In genomic region chr8:93021738-93022137, GRCm38 (mm10) we compare ENCODE assay signal across 17 mouse cellular contexts. TPM values are rescaled to one million over a fixed set of nuclear protein-coding genes. Genes with fewer than 3 reads are reported as not detected.
"Had no signal": no experiment of that assay in that cellular context is flagged by ENCODE, and none has a peak within 500 bp of the region (broad histone marks: within the 10 kb centered on the region; RNA-seq: fewer than 3 reads in every experiment).

No protein-coding gene starts in this region.

- H3K9ac ChIP-seq: liver, embryonic 12.5 days; midbrain, embryonic 15.5 days; stomach, embryonic 15.5 days had no signal

- DNase-seq: kidney, adult 18-20 months; kidney, postnatal 10 days; kidney, postnatal 4 days; right cerebral cortex, postnatal 14 days; thymus, postnatal 36 days had no signal

- H3K4me1 ChIP-seq: limb, embryonic 10.5 days; liver, embryonic 12.5 days; midbrain, embryonic 15.5 days; stomach, embryonic 15.5 days had no signal

- ATAC-seq: liver, embryonic 12.5 days; midbrain, embryonic 15.5 days had no signal

- H3K27ac ChIP-seq: left cerebral cortex, adult 2 months; limb, embryonic 10.5 days; liver, embryonic 12.5 days; midbrain, embryonic 15.5 days; stomach, embryonic 15.5 days had no signal

- H3K36me3 ChIP-seq: limb, embryonic 10.5 days; liver, embryonic 12.5 days; midbrain, embryonic 15.5 days; stomach, embryonic 15.5 days had no signal

- H3K4me2 ChIP-seq: liver, embryonic 12.5 days; midbrain, embryonic 15.5 days; stomach, embryonic 15.5 days had no signal

- H3K27me3 ChIP-seq: liver, embryonic 12.5 days; midbrain, embryonic 15.5 days; stomach, embryonic 15.5 days had no signal

- H3K9me3 ChIP-seq: limb, embryonic 10.5 days; liver, embryonic 12.5 days; midbrain, embryonic 15.5 days; stomach, embryonic 15.5 days had no signal

- H3K4me3 ChIP-seq: left cerebral cortex, adult 2 months; limb, embryonic 10.5 days; liver, embryonic 12.5 days; midbrain, embryonic 15.5 days; stomach, embryonic 15.5 days had no signal

RNA-seq across cellular contexts. Expression of gene Ces1a, which starts 26.3 kb away (rescaled TPM):
- total RNA-seq: layer of hippocampus, adult 8-10 months; layer of hippocampus, postnatal 25 days had no signal
- polyA plus RNA-seq: limb, embryonic 10.5 days; liver, embryonic 12.5 days; liver, embryonic 16.5 days; midbrain, embryonic 15.5 days; neural tube, embryonic 14.5 days; spleen, adult 2 months; stomach, embryonic 15.5 days had no signal

RNA-seq across cellular contexts. Expression of gene Ces1b, which starts 58.1 kb away (rescaled TPM):
- total RNA-seq: layer of hippocampus, adult 8-10 months; layer of hippocampus, postnatal 25 days; left cerebral cortex, adult 2 months; left cerebral cortex, postnatal 14 days had no signal
- polyA plus RNA-seq: limb, embryonic 10.5 days; limb, embryonic 14.5 days; liver, embryonic 12.5 days; liver, embryonic 16.5 days; midbrain, embryonic 15.5 days; neural tube, embryonic 14.5 days; spleen, adult 2 months had no signal
